Mouse (Mus musculus): ENCODE measurements around the gene Sema4a.

DNA sequence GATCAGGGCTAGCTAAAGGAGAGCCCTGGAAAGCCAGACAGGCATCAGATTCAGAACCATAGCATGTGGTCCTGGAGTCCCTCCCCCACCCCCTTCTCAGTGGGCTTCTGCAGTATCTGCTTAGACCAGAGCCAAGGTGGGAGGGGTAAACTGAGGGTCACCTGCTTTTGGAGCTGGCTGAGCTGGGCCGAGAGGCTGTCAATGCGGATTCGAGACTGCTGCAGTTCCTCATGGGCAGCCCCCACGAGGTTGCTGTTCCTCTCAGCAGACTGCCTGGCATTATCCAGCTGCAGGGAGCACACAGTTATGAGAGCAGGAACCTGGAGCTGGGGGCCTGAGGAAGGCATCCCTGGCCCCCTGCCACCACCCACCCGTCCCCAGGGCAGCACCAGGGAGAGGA is 25.1 kb upstream of the Sema4a start:
- TF ChIP-seq POLR2A (IDR thresholded peaks at IDR 0.05; ENCODE audit: low read depth, low read length), result no peak
- no peak for TF ChIP-seq CTCF (IDR thresholded peaks at IDR 0.05; ENCODE audit: extremely low read depth, insufficient read depth, insufficient read length, insufficient replicate concordance)
